Mouse (Mus musculus): ENCODE results near the gene Slc24a4. TPM values are rescaled to one million over a fixed set of nuclear protein-coding genes. Genes with fewer than 3 reads are reported as not detected.
A peak's percentile ranks its signal among the peaks of the same experiment; 100 is the strongest.
"Not testable (repeated sequence)": the region's sequence is repeated elsewhere in the genome, so short reads cannot be mapped to it uniquely, and the experiment has no call there.

Gene Slc24a4
- polyA plus RNA-seq, 1 experiment from 2014 or later, result 1.2 TPM

DNA sequence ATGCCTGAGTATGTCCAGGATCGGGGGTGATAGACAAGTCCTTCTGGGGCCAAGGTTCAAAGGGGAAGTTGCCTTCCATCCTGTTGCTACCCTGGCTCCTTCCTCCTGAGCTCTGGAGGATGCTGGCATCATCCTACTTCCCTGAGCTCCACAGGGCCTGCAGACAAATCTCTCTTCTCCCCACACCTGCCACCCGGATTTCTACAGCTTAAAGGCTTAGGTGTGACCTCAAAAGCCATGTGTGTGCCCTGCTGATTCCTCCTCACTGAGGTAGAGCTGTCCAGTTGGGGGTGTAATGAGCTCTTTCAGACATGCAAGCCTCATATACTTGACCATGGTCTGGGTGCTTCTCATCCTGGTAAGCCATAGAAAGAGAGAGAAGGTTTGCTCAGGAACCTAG is 82.3 kb downstream of the Slc24a4 start:
- H3K9ac ChIP-seq (replicated peaks; ENCODE audit: low read length), result no peak overlapping the region
- H3K4me2 ChIP-seq (ENCODE audit: low read length), result no peak overlapping the region
- no peak overlapping the region for H3K27ac ChIP-seq (replicated peaks; ENCODE audit: low read depth, low read length)
- DNase-seq, result no peak
- H3K27me3 ChIP-seq (ENCODE audit: control insufficient read depth, insufficient read depth, low read length), result no peaks in the 10 kb centered on the region
- no peak for ATAC-seq (ENCODE audit: low FRiP score, low TSS enrichment)
- no peaks in the 10 kb centered on the region for H3K9me3 ChIP-seq (ENCODE audit: control insufficient read depth, low read length)
- 75% methylated on average over 2 of the region's 2 CpGs for WGBS
- no peaks in the 10 kb centered on the region for H3K4me1 ChIP-seq (ENCODE audit: control insufficient read depth, insufficient read depth, low read length)
- H3K4me3 ChIP-seq (replicated peaks; ENCODE audit: low read depth, low read length), result no peak overlapping the region
- no peaks in the 10 kb centered on the region for H3K36me3 ChIP-seq (ENCODE audit: control insufficient read depth, insufficient read depth, low read length)

GRCm38 (mm10) chr12:102223404-102223803 is 94.9 kb downstream of the Slc24a4 start:
- H3K27me3 ChIP-seq (ENCODE audit: control insufficient read depth, insufficient read depth, low read length), result no peaks in the 10 kb centered on the region

DNA sequence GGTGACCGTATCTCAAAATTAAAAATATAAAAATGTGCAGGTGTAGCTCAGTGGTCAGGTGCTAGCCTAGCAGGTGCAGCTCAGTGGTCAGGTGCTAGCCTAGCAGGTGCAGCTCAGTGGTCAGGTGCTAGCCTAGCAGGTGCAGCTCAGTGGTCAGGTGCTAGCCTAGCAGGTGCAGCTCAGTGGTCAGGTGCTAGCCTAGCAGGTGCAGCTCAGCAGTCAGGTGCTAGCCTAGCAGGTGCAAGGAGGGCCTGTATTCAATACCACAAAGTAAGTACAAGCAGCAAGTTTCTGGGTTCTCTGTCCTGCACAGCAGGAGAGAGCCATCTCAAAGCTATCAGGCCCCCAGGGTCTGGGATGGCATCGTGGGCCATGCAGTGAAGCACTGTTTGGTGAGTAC is 95.6 kb downstream of the Slc24a4 start:
- not testable (repeated sequence) for H3K4me3 ChIP-seq (replicated peaks; ENCODE audit: low read depth, low read length); H3K9me3 ChIP-seq (ENCODE audit: control insufficient read depth, low read length); H3K36me3 ChIP-seq (ENCODE audit: control insufficient read depth, insufficient read depth, low read length); ATAC-seq (ENCODE audit: low FRiP score, low TSS enrichment); H3K9ac ChIP-seq (replicated peaks; ENCODE audit: low read length); H3K27me3 ChIP-seq (ENCODE audit: control insufficient read depth, insufficient read depth, low read length); H3K4me1 ChIP-seq (ENCODE audit: control insufficient read depth, insufficient read depth, low read length); DNase-seq; H3K27ac ChIP-seq (replicated peaks; ENCODE audit: low read depth, low read length); H3K4me2 ChIP-seq (ENCODE audit: low read length)
- WGBS, result 81% methylated on average over 2 of the region's 2 CpGs

More at GRCm38 (mm10) chr12:102223404-102223803, 94.9 kb downstream of the Slc24a4 start:
- Histone ChIP-seq H3K4me3 (replicated peaks; ENCODE audit: low read depth, low read length) (no peak overlapping the region), H3K4me2 (ENCODE audit: low read length) (no peak overlapping the region), H3K9ac (replicated peaks; ENCODE audit: low read length) (no peak overlapping the region), H3K4me1 (ENCODE audit: control insufficient read depth, insufficient read depth, low read length) (no peaks in the 10 kb centered on the region), H3K36me3 (ENCODE audit: control insufficient read depth, insufficient read depth, low read length) (no peaks in the 10 kb centered on the region), H3K9me3 (ENCODE audit: control insufficient read depth, low read length) (no peaks in the 10 kb centered on the region), H3K27ac (replicated peaks; ENCODE audit: low read depth, low read length) (no peak overlapping the region)
- ATAC-seq (ENCODE audit: low FRiP score, low TSS enrichment) (no peak), DNase-seq (no peak)
- 94% methylated on average over 6 of the region's 6 CpGs for WGBS

DNA sequence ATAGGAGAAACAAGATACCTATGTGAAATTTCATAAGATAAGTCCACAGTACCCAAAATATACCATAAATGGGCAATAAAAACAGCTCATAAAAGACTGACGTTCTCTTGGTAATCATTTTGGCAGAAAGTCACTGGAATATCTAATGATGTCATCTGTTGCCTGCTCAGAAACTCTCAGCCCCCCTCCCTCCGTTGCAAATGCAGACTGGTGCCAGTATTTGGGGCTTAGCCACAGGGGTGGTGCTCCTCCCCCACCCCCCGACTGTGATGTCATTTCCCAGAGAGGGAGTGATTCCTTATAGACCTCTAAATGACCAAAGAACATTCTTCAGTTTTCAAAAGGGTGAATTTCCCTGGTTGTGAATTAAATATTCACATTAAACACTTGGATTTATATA is 96.6 kb downstream of the Slc24a4 start:
- no peak overlapping the region for H3K4me2 ChIP-seq (ENCODE audit: low read length)
- ATAC-seq (ENCODE audit: low FRiP score, low TSS enrichment) (no peak), DNase-seq (no peak)
- H3K9me3 ChIP-seq (ENCODE audit: control insufficient read depth, low read length), result no peaks in the 10 kb centered on the region
- no peak overlapping the region for H3K4me3 ChIP-seq (replicated peaks; ENCODE audit: low read depth, low read length)
- H3K36me3 ChIP-seq (ENCODE audit: control insufficient read depth, insufficient read depth, low read length), result no peaks in the 10 kb centered on the region
- 49% methylated on average over 3 of the region's 3 CpGs for WGBS
- no peak overlapping the region for H3K9ac ChIP-seq (replicated peaks; ENCODE audit: low read length)
- no peaks in the 10 kb centered on the region for H3K4me1 ChIP-seq (ENCODE audit: control insufficient read depth, insufficient read depth, low read length)
- H3K27me3 ChIP-seq (ENCODE audit: control insufficient read depth, insufficient read depth, low read length), result no peaks in the 10 kb centered on the region
- H3K27ac ChIP-seq (replicated peaks; ENCODE audit: low read depth, low read length), result no peak overlapping the region

DNA sequence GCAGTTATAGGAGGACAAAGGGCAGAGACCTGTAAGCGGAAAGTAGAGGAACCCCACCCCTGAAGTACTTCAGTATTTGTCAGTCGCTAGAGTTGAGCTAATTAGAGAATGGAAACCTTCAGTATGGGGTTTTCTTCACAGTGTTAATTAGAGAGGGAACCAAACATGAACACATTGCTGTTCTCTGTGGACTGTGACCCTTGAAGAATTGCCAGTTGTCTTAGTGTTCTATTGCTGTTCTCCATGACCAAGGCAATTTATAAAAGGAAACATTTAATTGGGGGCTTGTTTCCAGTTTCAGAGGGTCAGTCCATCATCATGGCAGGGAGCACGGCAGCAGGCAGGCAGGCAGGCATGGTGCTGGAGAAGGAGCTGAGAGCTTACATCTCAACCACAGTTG is 107.0 kb downstream of the Slc24a4 start:
- WGBS, result 94% methylated on average over 3 of the region's 3 CpGs
- Histone ChIP-seq H3K27ac (replicated peaks; ENCODE audit: low read depth, low read length) (no peak overlapping the region), H3K27me3 (ENCODE audit: control insufficient read depth, insufficient read depth, low read length) (no peaks in the 10 kb centered on the region), H3K4me1 (ENCODE audit: control insufficient read depth, insufficient read depth, low read length) (no peaks in the 10 kb centered on the region), H3K9ac (replicated peaks; ENCODE audit: low read length) (no peak overlapping the region), H3K9me3 (ENCODE audit: control insufficient read depth, low read length) (no peaks in the 10 kb centered on the region), H3K4me2 (ENCODE audit: low read length) (no peak overlapping the region), H3K36me3 (ENCODE audit: control insufficient read depth, insufficient read depth, low read length) (no peaks in the 10 kb centered on the region), H3K4me3 (replicated peaks; ENCODE audit: low read depth, low read length) (no peak overlapping the region)
- ATAC-seq (ENCODE audit: low FRiP score, low TSS enrichment) (no peak), DNase-seq (no peak)

GRCm38 (mm10) chr12:102236317-102236716 is 107.8 kb downstream of the Slc24a4 start:
- no peaks in the 10 kb centered on the region for H3K27me3 ChIP-seq (ENCODE audit: control insufficient read depth, insufficient read depth, low read length)
- no peak for ATAC-seq (ENCODE audit: low FRiP score, low TSS enrichment)
- DNase-seq, result no peak
- 85% methylated on average over 6 of the region's 6 CpGs for WGBS
- H3K9ac ChIP-seq (replicated peaks; ENCODE audit: low read length), result no peak overlapping the region
- no peak overlapping the region for H3K4me2 ChIP-seq (ENCODE audit: low read length)
- no peaks in the 10 kb centered on the region for H3K4me1 ChIP-seq (ENCODE audit: control insufficient read depth, insufficient read depth, low read length)
- no peak overlapping the region for H3K4me3 ChIP-seq (replicated peaks; ENCODE audit: low read depth, low read length)
- H3K36me3 ChIP-seq (ENCODE audit: control insufficient read depth, insufficient read depth, low read length), result no peaks in the 10 kb centered on the region
- no peak overlapping the region for H3K27ac ChIP-seq (replicated peaks; ENCODE audit: low read depth, low read length)
- no peaks in the 10 kb centered on the region for H3K9me3 ChIP-seq (ENCODE audit: control insufficient read depth, low read length)

GRCm38 (mm10) chr12:102242076-102242722 is 113.7 kb downstream of the Slc24a4 start:
- no peak overlapping the region for H3K27ac ChIP-seq (replicated peaks; ENCODE audit: low read depth, low read length)
- no peak overlapping the region for H3K9ac ChIP-seq (replicated peaks; ENCODE audit: low read length)
- no peak overlapping the region for H3K4me2 ChIP-seq (ENCODE audit: low read length)
- 0 out of 2 replicates have a peak, but pooled peaks have one; percentile 43 for ATAC-seq (ENCODE audit: low FRiP score, low TSS enrichment)
- H3K9me3 ChIP-seq (ENCODE audit: control insufficient read depth, low read length), result no peaks in the 10 kb centered on the region
- WGBS, result 58% methylated on average over 6 of the region's 6 CpGs
- H3K4me3 ChIP-seq (replicated peaks; ENCODE audit: low read depth, low read length), result no peak overlapping the region
- no peaks in the 10 kb centered on the region for H3K27me3 ChIP-seq (ENCODE audit: control insufficient read depth, insufficient read depth, low read length)
- no peaks in the 10 kb centered on the region for H3K36me3 ChIP-seq (ENCODE audit: control insufficient read depth, insufficient read depth, low read length)
- H3K4me1 ChIP-seq (ENCODE audit: control insufficient read depth, insufficient read depth, low read length), result no peaks in the 10 kb centered on the region
- peak; percentile 19 for DNase-seq

DNA sequence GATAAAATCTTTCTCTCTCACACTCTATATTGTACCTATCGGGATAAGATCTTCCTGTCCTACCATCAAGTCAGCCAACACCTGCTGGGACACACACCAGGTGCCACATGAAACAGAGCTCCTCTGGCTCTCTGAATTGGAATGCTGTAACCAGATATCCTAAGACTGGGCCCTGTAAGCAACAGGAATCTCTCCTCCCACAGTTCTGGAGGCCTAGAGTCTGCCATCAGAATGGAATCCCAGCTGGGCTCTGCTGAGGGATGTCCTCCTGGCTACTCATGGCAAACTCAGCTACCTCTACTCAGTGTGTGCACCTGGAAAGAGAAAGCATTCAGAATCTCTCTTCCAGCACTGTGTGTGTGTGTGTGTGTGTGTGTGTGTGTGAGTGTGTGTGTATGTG is 115.4 kb downstream of the Slc24a4 start:
- no peaks in the 10 kb centered on the region for H3K27me3 ChIP-seq (ENCODE audit: control insufficient read depth, insufficient read depth, low read length)
- H3K9me3 ChIP-seq (ENCODE audit: control insufficient read depth, low read length), result no peaks in the 10 kb centered on the region
- no peak overlapping the region for H3K9ac ChIP-seq (replicated peaks; ENCODE audit: low read length)
- H3K4me1 ChIP-seq (ENCODE audit: control insufficient read depth, insufficient read depth, low read length), result no peaks in the 10 kb centered on the region
- H3K4me3 ChIP-seq (replicated peaks; ENCODE audit: low read depth, low read length), result no peak overlapping the region
- 79% methylated on average over 1 of the region's 1 CpGs for WGBS
- H3K27ac ChIP-seq (replicated peaks; ENCODE audit: low read depth, low read length), result no peak overlapping the region
- ATAC-seq (ENCODE audit: low FRiP score, low TSS enrichment) (no peak), DNase-seq (no peak)
- H3K4me2 ChIP-seq (ENCODE audit: low read length), result no peak overlapping the region
- H3K36me3 ChIP-seq (ENCODE audit: control insufficient read depth, insufficient read depth, low read length), result no peaks in the 10 kb centered on the region

- H3K4me1 ChIP-seq (ENCODE audit: control insufficient read depth, insufficient read depth, low read length), result no peaks in the 10 kb centered on the region
- H3K9me3 ChIP-seq (ENCODE audit: control insufficient read depth, low read length), result no peaks in the 10 kb centered on the region
- H3K4me3 ChIP-seq (replicated peaks; ENCODE audit: low read depth, low read length), result no peak overlapping the region
- H3K4me2 ChIP-seq (ENCODE audit: low read length), result no peak overlapping the region
- 92% methylated on average over 5 of the region's 5 CpGs for WGBS
- no peak overlapping the region for H3K27ac ChIP-seq (replicated peaks; ENCODE audit: low read depth, low read length)
- H3K36me3 ChIP-seq (ENCODE audit: control insufficient read depth, insufficient read depth, low read length), result no peaks in the 10 kb centered on the region
- DNase-seq (no peak), ATAC-seq (ENCODE audit: low FRiP score, low TSS enrichment) (no peak)
- H3K27me3 ChIP-seq (ENCODE audit: control insufficient read depth, insufficient read depth, low read length), result no peaks in the 10 kb centered on the region
- no peak overlapping the region for H3K9ac ChIP-seq (replicated peaks; ENCODE audit: low read length)
These were observed 117.7 kb downstream of the Slc24a4 start for GRCm38 (mm10) chr12:102246226-102246625.
